Mouse (Mus musculus) lung, postnatal 0 days (tissue): ENCODE measurements around the gene Memo1. TPM values are rescaled to one million over a fixed set of nuclear protein-coding genes. Genes with fewer than 3 reads are reported as not detected.
A peak's percentile ranks its signal among the peaks of the same experiment; 100 is the strongest.

ENCODE experiments used
- ATAC-seq: fragments of 200-750 bp; cut with Nextera tagmentation; 2 replicates; pipeline ENCODE4 v1.8.0; 2017; ENCODE audit warnings: moderate library complexity
- DNase-seq: peaks from one replicate; pipeline ENCODE4 v3.0.0-alpha.2; 2016; ENCODE audit warnings: low spot score
- H3K27ac ChIP-seq: fragments of 300-500 bp; sonication (generic); 2 replicates; pipeline ENCODE4 v1.5.1; 2014; ENCODE audit warnings: antibody characterized with exemption, mild to moderate bottlenecking, low read length, mixed read lengths
- H3K27me3 ChIP-seq: fragments of 300-500 bp; sonication (generic); replicated peaks from 2 replicates; pipeline ENCODE4 v1.6.1; 2014; ENCODE audit warnings: low read length, mixed read lengths; ENCODE audit not compliant: insufficient read depth
- H3K36me3 ChIP-seq: fragments of 300-500 bp; sonication (generic); 2 replicates; pipeline ENCODE4 v1.6.1; 2014; ENCODE audit warnings: low read length, mixed read lengths; ENCODE audit not compliant: insufficient read depth
- H3K4me1 ChIP-seq: fragments of 300-500 bp; sonication (generic); 2 replicates; pipeline ENCODE4 v1.6.1; 2014; ENCODE audit warnings: antibody characterized with exemption, low read depth, low read length, mixed read lengths; ENCODE audit not compliant: insufficient read depth
- H3K4me2 ChIP-seq: fragments of 300-500 bp; sonication (generic); replicated peaks from 2 replicates; pipeline ENCODE4 v1.6.1; 2014; ENCODE audit warnings: low read depth, mild to moderate bottlenecking, low read length, moderate library complexity, mixed read lengths
- H3K4me3 ChIP-seq: fragments of 300-500 bp; sonication (generic); 2 replicates; pipeline ENCODE4 v1.5.1; 2014; ENCODE audit warnings: low read depth, low read length
- H3K9ac ChIP-seq: fragments of 300-500 bp; sonication (generic); replicated peaks from 2 replicates; pipeline ENCODE4 v1.6.1; 2014; ENCODE audit warnings: low read depth, mild to moderate bottlenecking
- H3K9me3 ChIP-seq: fragments of 300-500 bp; sonication (generic); 2 replicates; pipeline ENCODE4 v1.6.1; 2016; ENCODE audit warnings: low read length, mixed read lengths
- CTCF ChIP-seq: IDR thresholded peaks from 2 replicates; pipeline ENCODE4 v1.5.1; 2016; ENCODE audit warnings: antibody characterized with exemption, mild to moderate bottlenecking
- EP300 ChIP-seq: IDR thresholded peaks from 2 replicates; pipeline ENCODE4 v1.6.1; 2016; ENCODE audit warnings: antibody characterized with exemption, mild to moderate bottlenecking, control low read depth
- WGBS: fragments of 180-500 bp; shearing (Covaris S2); extraction: QIAGEN DNeasy Blood & Tissue Kit; methylation state at CpG from one replicate; pipeline ENCODE4 v1.1.7; 2014; 5-methylcytosine and 5-hydroxymethylcytosine counted together
- polyA plus RNA-seq: library from polyadenylated mRNA; unstranded; fragments of >200 nt; fragmentation: Nextera tagmentation; extraction: Ambion mirVana; gene quantifications from 2 replicates; pipeline ENCODE4 v1.2.1, GENCODE M21; 2015

Memo1 gene
- polyA plus RNA-seq = 54.2 and 56.3 TPM in 2 replicates

- Histone ChIP-seq H3K4me1 (no peaks in the 10 kb centered on the region), H3K36me3 (no peaks in the 10 kb centered on the region), H3K9me3 (no peaks in the 10 kb centered on the region), H3K4me2 (peak within 1 kb of the TSS; percentile 87), H3K9ac (peak within 1 kb of the TSS; percentile 84), H3K27me3 (no peaks in the 10 kb centered on the region), H3K4me3 (peak within 1 kb of the TSS; percentile 94), H3K27ac (peak within 1 kb of the TSS; percentile 98)
- TF ChIP-seq EP300 (no peak), CTCF (no peak)
- peak; percentile 90 for DNase-seq
- 0% methylated on average over 28 of the region's 110 CpGs for WGBS
- ATAC-seq = peak; percentile 87
Measured at GRCm38 (mm10) chr17:74295026-74295970, at the start of gene Memo1. Gene Memo1 (minus strand): TSS chr17:74295521.

GRCm38 (mm10) chr17:74341151-74341550 is 45.8 kb upstream of the Memo1 start:
- no peak overlapping the region for H3K4me2 ChIP-seq
- H3K27me3 ChIP-seq = no peaks in the 10 kb centered on the region
- whole genome bisulfite sequencing = 57% methylated on average over 5 of the region's 5 CpGs
- H3K9ac ChIP-seq = no peak overlapping the region
- H3K27ac ChIP-seq = no peak overlapping the region
- no peak for ATAC-seq
- DNase-seq = no peak
- no peaks in the 10 kb centered on the region for H3K9me3 ChIP-seq
- H3K4me3 ChIP-seq = no peak overlapping the region
- no peaks in the 10 kb centered on the region for H3K36me3 ChIP-seq
- TF ChIP-seq EP300 = no peak
- TF ChIP-seq CTCF = no peak
- peaks cover 9% of the 10 kb centered on the region; the same call in 1 of the 2 replicates for H3K4me1 ChIP-seq

GRCm38 (mm10) chr17:74338937-74339804 is 43.9 kb upstream of the Memo1 start, which contains the start of gene Spast:
Gene Spast (plus strand): TSS chr17:74338987.
- Histone ChIP-seq H3K27ac (peak within 1 kb of the TSS; percentile 96), H3K36me3 (no peaks in the 10 kb centered on the region), H3K9me3 (no peaks in the 10 kb centered on the region), H3K4me2 (peak within 1 kb of the TSS; percentile 71), H3K27me3 (no peaks in the 10 kb centered on the region), H3K4me3 (peak within 1 kb of the TSS; percentile 92), H3K4me1 (peaks cover 9% of the 10 kb centered on the region; the same call in 1 of the 2 replicates), H3K9ac (peak within 1 kb of the TSS; percentile 88)
- ATAC-seq = peak; percentile 93
- peak; percentile 87 for DNase-seq
- under 1% methylated on average over 41 of the region's 90 CpGs for WGBS
- TF ChIP-seq CTCF (0 out of 2 replicates have a peak, but pooled peaks have one; percentile 1), EP300 (no peak)

GRCm38 (mm10) chr17:74338225-74338931 is 43.1 kb upstream of the Memo1 start:
- DNase-seq (peak; percentile 98), ATAC-seq (peak; percentile 97)
- peaks cover 9% of the 10 kb centered on the region; the same call in 1 of the 2 replicates for H3K4me1 ChIP-seq
- peak overlapping the region; percentile 92 for H3K4me3 ChIP-seq
- under 1% methylated on average over 30 of the region's 50 CpGs for WGBS
- H3K4me2 ChIP-seq = peak overlapping the region; percentile 71
- no peaks in the 10 kb centered on the region for H3K9me3 ChIP-seq
- H3K27ac ChIP-seq = peak overlapping the region; percentile 96
- H3K27me3 ChIP-seq = no peaks in the 10 kb centered on the region
- H3K36me3 ChIP-seq = no peaks in the 10 kb centered on the region
- H3K9ac ChIP-seq = peak overlapping the region; percentile 88
- no peak for TF ChIP-seq EP300
- no peak for TF ChIP-seq CTCF

GRCm38 (mm10) chr17:74331049-74331676 is 35.8 kb upstream of the Memo1 start:
- H3K9me3 ChIP-seq = no peaks in the 10 kb centered on the region
- DNase-seq = no peak
- no peaks in the 10 kb centered on the region for H3K27me3 ChIP-seq
- H3K27ac ChIP-seq = no peak overlapping the region
- H3K4me1 ChIP-seq = no peaks in the 10 kb centered on the region
- no peaks in the 10 kb centered on the region for H3K36me3 ChIP-seq
- H3K4me3 ChIP-seq = no peak overlapping the region
- WGBS = 65% methylated on average over 9 of the region's 9 CpGs
- no peak for ATAC-seq
- H3K9ac ChIP-seq = no peak overlapping the region
- no peak for TF ChIP-seq EP300
- TF ChIP-seq CTCF = no peak
- H3K4me2 ChIP-seq = no peak overlapping the region
